Mouse (Mus musculus): Measurements from ENCODE around the gene Cdk15. TPM values are rescaled to one million over a fixed set of nuclear protein-coding genes. Genes with fewer than 3 reads are reported as not detected.

Gene Cdk15
- polyA plus RNA-seq, 1 experiment from 2014 or later: 0.13 TPM

GRCm38 (mm10) chr1:59222101-59222825, 34.4 kb upstream of the Cdk15 start:
- ATAC-seq (ENCODE audit: insufficient number of reproducible peaks, low FRiP score, low TSS enrichment, low read depth) (no peak), DNase-seq (ENCODE audit: low spot score) (no peak)
- Histone ChIP-seq H3K9ac (ENCODE audit: low read length) (no peak overlapping the region), H3K9me3 (ENCODE audit: control insufficient read depth, low read length) (no peaks in the 10 kb centered on the region), H3K4me1 (ENCODE audit: control insufficient read depth, insufficient read depth, low read length) (no peaks in the 10 kb centered on the region), H3K36me3 (ENCODE audit: control insufficient read depth, insufficient read depth, low read length) (no peaks in the 10 kb centered on the region), H3K27me3 (ENCODE audit: control insufficient read depth, insufficient read depth, low read length) (no peaks in the 10 kb centered on the region), H3K27ac (replicated peaks; ENCODE audit: low read depth, low read length) (no peak overlapping the region), H3K4me3 (ENCODE audit: low read depth, low read length) (no peak overlapping the region), H3K4me2 (ENCODE audit: low read depth, severe bottlenecking) (no peak overlapping the region)
- WGBS: 92% methylated on average over 7 of the region's 7 CpGs

DNA sequence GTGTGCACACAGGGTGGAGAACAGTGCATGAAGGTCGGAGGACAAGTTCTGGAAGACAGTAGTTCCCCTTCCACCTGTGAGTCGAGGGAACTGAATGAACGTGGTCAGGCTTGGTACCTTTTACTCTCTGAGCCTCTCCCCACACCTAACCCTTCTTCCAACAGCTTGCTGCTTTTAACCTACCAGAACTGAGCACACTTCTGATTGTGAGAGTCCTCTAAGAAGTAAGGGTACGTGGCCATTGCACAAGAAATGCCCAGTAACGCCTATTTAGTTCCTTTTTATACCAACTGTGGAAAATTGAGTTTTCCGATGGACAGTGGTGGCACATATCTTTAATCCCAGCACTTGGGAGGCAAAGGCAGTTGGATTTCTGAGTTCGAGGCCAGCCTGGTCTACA, 28.2 kb upstream of the Cdk15 start:
- H3K4me2 ChIP-seq (ENCODE audit: low read depth, severe bottlenecking): no peak overlapping the region
- 84% methylated on average over 7 of the region's 7 CpGs for WGBS
- H3K4me1 ChIP-seq (ENCODE audit: control insufficient read depth, insufficient read depth, low read length): no peaks in the 10 kb centered on the region
- DNase-seq (ENCODE audit: low spot score): no peak
- no peak overlapping the region for H3K4me3 ChIP-seq (ENCODE audit: low read depth, low read length)
- H3K36me3 ChIP-seq (ENCODE audit: control insufficient read depth, insufficient read depth, low read length): no peaks in the 10 kb centered on the region
- no peak for ATAC-seq (ENCODE audit: insufficient number of reproducible peaks, low FRiP score, low TSS enrichment, low read depth)
- no peaks in the 10 kb centered on the region for H3K27me3 ChIP-seq (ENCODE audit: control insufficient read depth, insufficient read depth, low read length)
- H3K9me3 ChIP-seq (ENCODE audit: control insufficient read depth, low read length): no peaks in the 10 kb centered on the region
- no peak overlapping the region for H3K9ac ChIP-seq (ENCODE audit: low read length)
- H3K27ac ChIP-seq (replicated peaks; ENCODE audit: low read depth, low read length): no peak overlapping the region

DNA sequence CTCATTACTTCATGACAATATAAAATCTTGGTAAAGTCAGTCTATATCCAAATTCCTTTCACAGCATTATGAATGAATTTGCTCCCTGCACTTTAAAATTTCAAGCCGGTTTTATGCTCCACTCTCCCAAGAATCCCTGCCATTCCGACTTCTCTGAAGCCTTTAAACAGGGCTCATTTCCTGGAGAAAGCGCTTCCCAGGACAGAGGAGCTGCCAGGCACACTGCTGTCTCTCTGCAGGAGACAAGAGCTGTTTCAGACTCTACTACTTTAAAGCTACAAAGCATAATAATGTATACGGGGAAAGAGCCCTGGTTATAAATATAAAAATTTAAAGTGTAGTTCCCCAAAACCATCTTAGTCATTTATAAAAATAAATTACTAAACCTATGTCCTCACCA, 27.5 kb upstream of the Cdk15 start:
- Histone ChIP-seq H3K4me1 (ENCODE audit: control insufficient read depth, insufficient read depth, low read length) (no peaks in the 10 kb centered on the region), H3K9ac (ENCODE audit: low read length) (no peak overlapping the region), H3K36me3 (ENCODE audit: control insufficient read depth, insufficient read depth, low read length) (no peaks in the 10 kb centered on the region), H3K4me2 (ENCODE audit: low read depth, severe bottlenecking) (no peak overlapping the region), H3K4me3 (ENCODE audit: low read depth, low read length) (no peak overlapping the region), H3K27ac (replicated peaks; ENCODE audit: low read depth, low read length) (no peak overlapping the region), H3K27me3 (ENCODE audit: control insufficient read depth, insufficient read depth, low read length) (no peaks in the 10 kb centered on the region), H3K9me3 (ENCODE audit: control insufficient read depth, low read length) (no peaks in the 10 kb centered on the region)
- ATAC-seq (ENCODE audit: insufficient number of reproducible peaks, low FRiP score, low TSS enrichment, low read depth) (no peak), DNase-seq (ENCODE audit: low spot score) (no peak)
- WGBS: 31% methylated on average over 4 of the region's 4 CpGs

DNA sequence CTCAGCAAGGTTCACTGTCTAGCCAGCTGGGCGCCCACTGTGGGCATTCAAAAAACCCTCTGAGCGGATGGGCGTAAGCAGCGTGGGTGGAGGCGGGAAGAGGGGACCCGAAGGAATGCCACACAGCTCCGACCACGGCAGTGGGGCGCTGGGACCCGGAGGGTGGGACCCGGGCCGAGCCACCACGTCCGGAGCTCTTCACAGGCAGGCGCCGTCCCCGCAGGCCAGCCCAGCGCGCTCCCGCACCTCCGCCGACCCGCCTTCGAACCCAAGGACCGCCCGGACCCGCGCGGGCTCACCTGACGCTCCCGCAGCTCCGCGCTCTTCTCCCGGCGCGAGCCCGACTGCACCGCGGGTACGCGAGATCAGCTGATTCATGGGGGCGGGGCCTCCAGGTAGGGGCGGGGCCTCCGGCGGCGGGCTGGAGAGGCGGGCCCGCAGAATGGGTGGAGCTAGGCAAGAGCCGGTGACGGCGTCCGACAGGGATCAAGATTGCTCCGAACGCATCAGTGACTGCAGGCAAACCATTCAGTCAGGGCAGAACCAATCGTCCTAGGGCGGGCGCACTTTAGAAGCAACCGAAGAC, 19.8 kb upstream of the Cdk15 start, which contains the start of gene Als2:
Gene Als2 (minus strand): TSS at position 376 of the 586 bp plus-strand sequence.
- peak within 1 kb of the TSS; percentile 86 for H3K4me3 ChIP-seq (ENCODE audit: low read depth, low read length)
- no peaks in the 10 kb centered on the region for H3K4me1 ChIP-seq (ENCODE audit: control insufficient read depth, insufficient read depth, low read length)
- DNase-seq (ENCODE audit: low spot score) (peak; percentile 100), ATAC-seq (ENCODE audit: insufficient number of reproducible peaks, low FRiP score, low TSS enrichment, low read depth) (peak; percentile 98)
- WGBS: under 1% methylated on average over 57 of the region's 58 CpGs
- no peaks in the 10 kb centered on the region for H3K9me3 ChIP-seq (ENCODE audit: control insufficient read depth, low read length)
- H3K27ac ChIP-seq (replicated peaks; ENCODE audit: low read depth, low read length): no peak within 1 kb of the TSS
- peak within 1 kb of the TSS; percentile 76 for H3K9ac ChIP-seq (ENCODE audit: low read length)
- peak within 1 kb of the TSS; percentile 81 for H3K4me2 ChIP-seq (ENCODE audit: low read depth, severe bottlenecking)
- H3K36me3 ChIP-seq (ENCODE audit: control insufficient read depth, insufficient read depth, low read length): no peaks in the 10 kb centered on the region
- H3K27me3 ChIP-seq (ENCODE audit: control insufficient read depth, insufficient read depth, low read length): no peaks in the 10 kb centered on the region

GRCm38 (mm10) chr1:59237614-59238211, 19.0 kb upstream of the Cdk15 start:
- Histone ChIP-seq H3K9me3 (ENCODE audit: control insufficient read depth, low read length) (no peaks in the 10 kb centered on the region), H3K9ac (ENCODE audit: low read length) (peak overlapping the region; percentile 55; the same call in 1 of the 2 replicates), H3K4me3 (ENCODE audit: low read depth, low read length) (peak overlapping the region; percentile 86), H3K27me3 (ENCODE audit: control insufficient read depth, insufficient read depth, low read length) (no peaks in the 10 kb centered on the region), H3K27ac (replicated peaks; ENCODE audit: low read depth, low read length) (no peak overlapping the region), H3K4me1 (ENCODE audit: control insufficient read depth, insufficient read depth, low read length) (no peaks in the 10 kb centered on the region), H3K4me2 (ENCODE audit: low read depth, severe bottlenecking) (peak overlapping the region; percentile 81), H3K36me3 (ENCODE audit: control insufficient read depth, insufficient read depth, low read length) (no peaks in the 10 kb centered on the region)
- under 1% methylated on average over 19 of the region's 19 CpGs for WGBS
- DNase-seq (ENCODE audit: low spot score) (peak; percentile 78), ATAC-seq (ENCODE audit: insufficient number of reproducible peaks, low FRiP score, low TSS enrichment, low read depth) (peak; percentile 52)

GRCm38 (mm10) chr1:59243770-59244169, 12.9 kb upstream of the Cdk15 start:
- 61% methylated on average over 2 of the region's 2 CpGs for WGBS
- H3K4me2 ChIP-seq (ENCODE audit: low read depth, severe bottlenecking): no peak overlapping the region
- H3K36me3 ChIP-seq (ENCODE audit: control insufficient read depth, insufficient read depth, low read length): no peaks in the 10 kb centered on the region
- no peak overlapping the region for H3K9ac ChIP-seq (ENCODE audit: low read length)
- no peaks in the 10 kb centered on the region for H3K27me3 ChIP-seq (ENCODE audit: control insufficient read depth, insufficient read depth, low read length)
- H3K27ac ChIP-seq (replicated peaks; ENCODE audit: low read depth, low read length): no peak overlapping the region
- DNase-seq (ENCODE audit: low spot score) (no peak), ATAC-seq (ENCODE audit: insufficient number of reproducible peaks, low FRiP score, low TSS enrichment, low read depth) (no peak)
- no peaks in the 10 kb centered on the region for H3K4me1 ChIP-seq (ENCODE audit: control insufficient read depth, insufficient read depth, low read length)
- no peaks in the 10 kb centered on the region for H3K9me3 ChIP-seq (ENCODE audit: control insufficient read depth, low read length)
- no peak overlapping the region for H3K4me3 ChIP-seq (ENCODE audit: low read depth, low read length)

- H3K9ac ChIP-seq (ENCODE audit: low read length): no peak overlapping the region
- ATAC-seq (ENCODE audit: insufficient number of reproducible peaks, low FRiP score, low TSS enrichment, low read depth): no peak
Observed at GRCm38 (mm10) chr1:59247602-59248001, 9.1 kb upstream of the Cdk15 start.

DNA sequence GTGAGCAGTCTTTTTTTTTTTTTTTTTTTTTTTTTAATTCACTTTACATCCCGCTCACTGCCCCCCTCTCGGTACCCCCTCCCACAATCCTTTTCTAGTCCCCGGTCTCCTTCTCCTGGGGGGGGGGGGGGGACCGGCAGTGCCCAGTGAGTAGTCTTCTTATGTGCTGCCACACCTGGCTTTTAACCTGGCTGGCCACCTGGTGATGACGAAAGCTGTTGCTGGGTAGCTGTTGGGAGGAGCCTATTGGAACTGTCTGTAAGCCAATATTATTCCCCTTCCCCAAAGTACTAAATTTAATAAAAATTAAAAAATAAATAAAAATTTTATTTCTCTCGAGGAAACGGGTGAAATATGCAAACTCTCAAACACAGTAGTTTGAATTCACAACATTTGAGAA, 3.9 kb upstream of the Cdk15 start:
- H3K4me3 ChIP-seq (ENCODE audit: low read depth, low read length): no peak overlapping the region
- H3K9ac ChIP-seq (ENCODE audit: low read length): no peak overlapping the region
- H3K36me3 ChIP-seq (ENCODE audit: control insufficient read depth, insufficient read depth, low read length): no peaks in the 10 kb centered on the region
- no peak overlapping the region for H3K27ac ChIP-seq (replicated peaks; ENCODE audit: low read depth, low read length)
- no peaks in the 10 kb centered on the region for H3K27me3 ChIP-seq (ENCODE audit: control insufficient read depth, insufficient read depth, low read length)
- DNase-seq (ENCODE audit: low spot score) (peak; percentile 50), ATAC-seq (ENCODE audit: insufficient number of reproducible peaks, low FRiP score, low TSS enrichment, low read depth) (0 out of 2 replicates have a peak, but pooled peaks have one; percentile 55)
- H3K4me2 ChIP-seq (ENCODE audit: low read depth, severe bottlenecking): peak overlapping the region; percentile 37; the same call in 1 of the 2 replicates
- 10% methylated on average over 7 of the region's 7 CpGs for WGBS
- H3K9me3 ChIP-seq (ENCODE audit: control insufficient read depth, low read length): no peaks in the 10 kb centered on the region
- H3K4me1 ChIP-seq (ENCODE audit: control insufficient read depth, insufficient read depth, low read length): peaks cover 11% of the 10 kb centered on the region; the same call in 1 of the 2 replicates

More at GRCm38 (mm10) chr1:59247602-59248001, 9.1 kb upstream of the Cdk15 start:
- H3K27me3 ChIP-seq (ENCODE audit: control insufficient read depth, insufficient read depth, low read length): no peaks in the 10 kb centered on the region
- no peak overlapping the region for H3K4me2 ChIP-seq (ENCODE audit: low read depth, severe bottlenecking)
- 5% methylated on average over 9 of the region's 9 CpGs for WGBS
- H3K4me3 ChIP-seq (ENCODE audit: low read depth, low read length): no peak overlapping the region
- H3K36me3 ChIP-seq (ENCODE audit: control insufficient read depth, insufficient read depth, low read length): no peaks in the 10 kb centered on the region
- H3K9me3 ChIP-seq (ENCODE audit: control insufficient read depth, low read length): no peaks in the 10 kb centered on the region
- DNase-seq (ENCODE audit: low spot score): peak; percentile 79
- H3K27ac ChIP-seq (replicated peaks; ENCODE audit: low read depth, low read length): no peak overlapping the region
- H3K4me1 ChIP-seq (ENCODE audit: control insufficient read depth, insufficient read depth, low read length): no peaks in the 10 kb centered on the region

Measured in limb, embryonic 11.5 days (tissue).